Mouse (Mus musculus) neural tube, embryonic 14.5 days (tissue): ENCODE results near the gene Palld. TPM values are rescaled to one million over a fixed set of nuclear protein-coding genes. Genes with fewer than 3 reads are reported as not detected.

ENCODE experiments used
- ATAC-seq: fragments of 200-750 bp; cut with Nextera tagmentation; 2 replicates; pipeline ENCODE4 v1.8.0; 2017; ENCODE audit warnings: low read depth, mild to moderate bottlenecking, moderate TSS enrichment, moderate library complexity
- H3K27ac ChIP-seq: fragments of 300-500 bp; sonication (generic); 2 replicates; pipeline ENCODE4 v1.5.1; 2014; ENCODE audit warnings: low read depth, mild to moderate bottlenecking, control low read depth, low read length, moderate library complexity, mixed read lengths
- H3K27me3 ChIP-seq: fragments of 300-500 bp; sonication (generic); 2 replicates; pipeline ENCODE4 v1.6.1; 2014; ENCODE audit warnings: low read length; ENCODE audit not compliant: control insufficient read depth, insufficient read depth
- H3K36me3 ChIP-seq: fragments of 300-500 bp; sonication (generic); 2 replicates; pipeline ENCODE4 v1.6.1; 2014; ENCODE audit warnings: low read length, mixed read lengths; ENCODE audit not compliant: control insufficient read depth, insufficient read depth
- H3K4me1 ChIP-seq: fragments of 300-500 bp; sonication (generic); 2 replicates; pipeline ENCODE4 v1.6.1; 2014; ENCODE audit warnings: low read length; ENCODE audit not compliant: control insufficient read depth, insufficient read depth
- H3K4me2 ChIP-seq: fragments of 300-500 bp; sonication (generic); 2 replicates; pipeline ENCODE4 v1.6.1; 2014; ENCODE audit warnings: mild to moderate bottlenecking, low read depth, low read length, control low read depth
- H3K4me3 ChIP-seq: fragments of 300-500 bp; sonication (generic); 2 replicates; pipeline ENCODE4 v1.5.1; 2014; ENCODE audit warnings: low read depth, low read length, control low read depth, mixed read lengths
- H3K9ac ChIP-seq: fragments of 300-500 bp; sonication (generic); replicated peaks from 2 replicates; pipeline ENCODE4 v1.6.1; 2014; ENCODE audit warnings: low read depth, mild to moderate bottlenecking, control low read depth, low read length, mixed read lengths
- H3K9me3 ChIP-seq: fragments of 300-500 bp; sonication (generic); 2 replicates; pipeline ENCODE4 v1.6.1; 2016; ENCODE audit warnings: low read length; ENCODE audit not compliant: control insufficient read depth
- WGBS: fragments of 180-500 bp; shearing (Covaris S2); extraction: QIAGEN DNeasy Blood & Tissue Kit; methylation state at CpG from one replicate; pipeline ENCODE4 v1.1.7; 2014; 5-methylcytosine and 5-hydroxymethylcytosine counted together
- polyA plus RNA-seq: library from polyadenylated mRNA; unstranded; fragments of >200 nt; fragmentation: Nextera tagmentation; extraction: Ambion mirVana; gene quantifications from 2 replicates; pipeline ENCODE4 v1.2.1, GENCODE M21; 2014

The Palld gene
- polyA plus RNA-seq, 1 experiment from 2014 or later = 11.1 TPM

- Histone ChIP-seq H3K4me3 (no peak overlapping the region), H3K4me1 (no peaks in the 10 kb centered on the region), H3K4me2 (no peak overlapping the region), H3K9me3 (no peaks in the 10 kb centered on the region), H3K36me3 (no peaks in the 10 kb centered on the region), H3K9ac (no peak overlapping the region), H3K27me3 (no peaks in the 10 kb centered on the region), H3K27ac (no peak overlapping the region)
- no peak for ATAC-seq
- WGBS = 46% methylated on average over 3 of the region's 3 CpGs
Measured at GRCm38 (mm10) chr8:61617049-61617448, 285.4 kb downstream of the Palld start.

GRCm38 (mm10) chr8:61615711-61616697 lies 286.5 kb downstream of the Palld start:
- no peak overlapping the region for H3K4me2 ChIP-seq
- H3K4me1 ChIP-seq = no peaks in the 10 kb centered on the region
- no peaks in the 10 kb centered on the region for H3K36me3 ChIP-seq
- H3K27ac ChIP-seq = no peak overlapping the region
- H3K9ac ChIP-seq = no peak overlapping the region
- H3K4me3 ChIP-seq = no peak overlapping the region
- H3K27me3 ChIP-seq = no peaks in the 10 kb centered on the region
- H3K9me3 ChIP-seq = no peaks in the 10 kb centered on the region
- 78% methylated on average over 9 of the region's 9 CpGs for WGBS
- no peak for ATAC-seq

- no peak for ATAC-seq
- Histone ChIP-seq H3K27ac (no peak overlapping the region), H3K4me1 (no peaks in the 10 kb centered on the region), H3K27me3 (no peaks in the 10 kb centered on the region), H3K9ac (no peak overlapping the region), H3K4me2 (no peak overlapping the region), H3K9me3 (no peaks in the 10 kb centered on the region), H3K4me3 (no peak overlapping the region), H3K36me3 (no peaks in the 10 kb centered on the region)
- 85% methylated on average over 6 of the region's 6 CpGs for whole genome bisulfite sequencing
Measured at GRCm38 (mm10) chr8:61611741-61612140, 290.7 kb downstream of the Palld start.

- Histone ChIP-seq H3K9ac (no peak overlapping the region), H3K9me3 (no peaks in the 10 kb centered on the region), H3K36me3 (no peaks in the 10 kb centered on the region), H3K4me1 (no peaks in the 10 kb centered on the region), H3K27ac (no peak overlapping the region), H3K4me3 (no peak overlapping the region), H3K27me3 (no peaks in the 10 kb centered on the region), H3K4me2 (no peak overlapping the region)
- ATAC-seq = no peak
- 92% methylated on average over 7 of the region's 7 CpGs for WGBS
Measured at GRCm38 (mm10) chr8:61611077-61611476, 291.4 kb downstream of the Palld start.

- H3K36me3 ChIP-seq = no peaks in the 10 kb centered on the region
- WGBS = 78% methylated on average over 5 of the region's 5 CpGs
- H3K9me3 ChIP-seq = no peaks in the 10 kb centered on the region
- H3K4me2 ChIP-seq = no peak overlapping the region
- H3K4me3 ChIP-seq = no peak overlapping the region
- H3K9ac ChIP-seq = no peak overlapping the region
- H3K4me1 ChIP-seq = no peaks in the 10 kb centered on the region
- H3K27ac ChIP-seq = no peak overlapping the region
- H3K27me3 ChIP-seq = no peaks in the 10 kb centered on the region
- ATAC-seq = no peak
Measured at GRCm38 (mm10) chr8:61610546-61610945, 291.9 kb downstream of the Palld start.

- WGBS = 7% methylated on average over 6 of the region's 6 CpGs
- H3K4me1 ChIP-seq = no peaks in the 10 kb centered on the region
- no peak overlapping the region for H3K4me2 ChIP-seq
- no peak overlapping the region for H3K4me3 ChIP-seq
- 0 out of 2 replicates have a peak, but pooled peaks have one; percentile 16 for ATAC-seq
- no peak overlapping the region for H3K9ac ChIP-seq
- H3K9me3 ChIP-seq = no peaks in the 10 kb centered on the region
- H3K36me3 ChIP-seq = no peaks in the 10 kb centered on the region
- H3K27me3 ChIP-seq = no peaks in the 10 kb centered on the region
- no peak overlapping the region for H3K27ac ChIP-seq
Measured at GRCm38 (mm10) chr8:61607463-61607813, 295.1 kb downstream of the Palld start.

- Histone ChIP-seq H3K4me3 (no peak overlapping the region), H3K9ac (no peak overlapping the region)
Measured at GRCm38 (mm10) chr8:61606795-61607462, 295.6 kb downstream of the Palld start.

GRCm38 (mm10) chr8:61604871-61605270 lies 297.6 kb downstream of the Palld start:
- ATAC-seq = no peak

More at GRCm38 (mm10) chr8:61606795-61607462, 295.6 kb downstream of the Palld start:
- Histone ChIP-seq H3K4me1 (no peaks in the 10 kb centered on the region), H3K27ac (no peak overlapping the region), H3K9me3 (no peaks in the 10 kb centered on the region), H3K4me2 (peak overlapping the region; percentile 21; the same call in 1 of the 2 replicates), H3K36me3 (no peaks in the 10 kb centered on the region), H3K27me3 (no peaks in the 10 kb centered on the region)
- ATAC-seq = peak; percentile 82
- 10% methylated on average over 8 of the region's 8 CpGs for WGBS

GRCm38 (mm10) chr8:61596889-61597288 lies 305.6 kb downstream of the Palld start:
- no peak overlapping the region for H3K4me2 ChIP-seq
- no peaks in the 10 kb centered on the region for H3K4me1 ChIP-seq
- H3K27me3 ChIP-seq = no peaks in the 10 kb centered on the region
- H3K9ac ChIP-seq = no peak overlapping the region
- no peaks in the 10 kb centered on the region for H3K36me3 ChIP-seq
- WGBS = 35% methylated on average over 3 of the region's 3 CpGs
- no peak overlapping the region for H3K27ac ChIP-seq
- H3K4me3 ChIP-seq = no peak overlapping the region
- no peak for ATAC-seq
- H3K9me3 ChIP-seq = no peaks in the 10 kb centered on the region

More at GRCm38 (mm10) chr8:61604871-61605270, 297.6 kb downstream of the Palld start:
- Histone ChIP-seq H3K9ac (no peak overlapping the region), H3K27ac (no peak overlapping the region), H3K4me1 (no peaks in the 10 kb centered on the region), H3K27me3 (no peaks in the 10 kb centered on the region), H3K36me3 (no peaks in the 10 kb centered on the region), H3K4me3 (no peak overlapping the region), H3K9me3 (no peaks in the 10 kb centered on the region), H3K4me2 (no peak overlapping the region)
- WGBS = 97% methylated on average over 2 of the region's 2 CpGs
